Mouse (Mus musculus) pancreas, adult 10 weeks (tissue): ENCODE measurements around the gene Ipp. TPM values are rescaled to one million over a fixed set of nuclear protein-coding genes. Genes with fewer than 3 reads are reported as not detected.

Experiments
- polyA plus RNA-seq: library from polyadenylated mRNA; stranded (reverse); fragments of 350-450 nt; fragmentation: Illumina TruSeq; extraction: RNeasy Lipid Tissue Mini Kit (QIAGEN cat#74804); gene quantifications from one replicate; pipeline ENCODE4 v1.2.3, GENCODE M21; 2015; ENCODE audit warnings: low read depth, low replicate concordance; ENCODE audit not compliant: insufficient read depth

Gene Ipp
- 1.9 TPM for polyA plus RNA-seq

GRCm38 (mm10) chr4:116507425-116508218 is at the start of gene Ipp:
Gene Ipp, plus strand, starts transcription at chr4:116507549.

GRCm38 (mm10) chr4:116464126-116464981 is 43.0 kb upstream of the Ipp start, which contains the start of gene Mast2:
Gene Mast2, minus strand, starts transcription at chr4:116464183.

GRCm38 (mm10) chr4:116555413-116556300 is 48.3 kb downstream of the Ipp start, which contains the start of gene Tmem69:
Gene Tmem69, minus strand, starts transcription at chr4:116555936.

GRCm38 (mm10) chr4:116557306-116558121 is 50.2 kb downstream of the Ipp start, which contains the start of gene Gpbp1l1:
Gene Gpbp1l1, plus strand, starts transcription at chr4:116557658.

Other genes starting within 250 kb of the Ipp start
- gene Mast2, start 43.4 kb upstream of the Ipp start, polyA plus RNA-seq, result 6.4 TPM
- gene Tmem69, start 48.4 kb downstream of the Ipp start, polyA plus RNA-seq, result 2.5 TPM
- 20.0 TPM for gene Gpbp1l1, start 50.1 kb downstream of the Ipp start, polyA plus RNA-seq
- 8.6 TPM for gene Ccdc17, start 89.1 kb downstream of the Ipp start, polyA plus RNA-seq
- gene Nasp, start 120.4 kb downstream of the Ipp start, polyA plus RNA-seq, result 8.2 TPM
- gene Akr1a1, start 144.1 kb downstream of the Ipp start, polyA plus RNA-seq, result 92.0 TPM
- gene Prdx1, start 178.0 kb downstream of the Ipp start, polyA plus RNA-seq, result 56.7 TPM
- 3.9 TPM for gene Mmachc, start 200.9 kb downstream of the Ipp start, polyA plus RNA-seq
- 16.9 TPM for gene Ccdc163, start 201.0 kb downstream of the Ipp start, polyA plus RNA-seq
- gene Tesk2, start 213.4 kb downstream of the Ipp start, polyA plus RNA-seq, result 1.3 TPM